Mouse (Mus musculus) heart, postnatal 36 days (tissue): Measurements from ENCODE around the gene Rhot2. TPM values are rescaled to one million over a fixed set of nuclear protein-coding genes. Genes with fewer than 3 reads are reported as not detected.

Experiments
- DNase-seq, 2 experiments: peaks; one replicate each; pipeline ENCODE4 v3.0.0; 2021 to 2022
- intact Hi-C: fragments of 180-260 bp; cut with DNase I; formaldehyde crosslinking; loops from one replicate; pipeline ENCODE4 v1.15.1; 2025
- total RNA-seq, 2 experiments: library from RNA; stranded (reverse); gene quantifications; 2 replicates each; pipeline ENCODE4 v1.2.3; 2021

Rhot2 gene
- total RNA-seq, 2 experiments from 2014 or later: 110 to 115 TPM

- DNase-seq: no peak
- intact Hi-C loops: no loop called here
These were observed 13.7 kb downstream of the Rhot2 start for GRCm38 (mm10) chr17:25830806-25831431.

- DNase-seq: no peak
- intact Hi-C loops: no loop called here
These were observed 14.4 kb downstream of the Rhot2 start for GRCm38 (mm10) chr17:25830200-25830753.

- no peak for DNase-seq
- intact Hi-C loops: no loop called here
These were observed 15.1 kb downstream of the Rhot2 start for GRCm38 (mm10) chr17:25829558-25830017.

GRCm38 (mm10) chr17:25828712-25829557 is 15.7 kb downstream of the Rhot2 start, which contains the start of gene Jmjd8:
Jmjd8 (plus strand) TSS chr17:25828867.
- intact Hi-C loops: no loop called here
- DNase-seq: peak; percentile 75 to 78

GRCm38 (mm10) chr17:25828223-25828594 is 16.4 kb downstream of the Rhot2 start:
- intact Hi-C loops: no loop called here
- DNase-seq: no peak

GRCm38 (mm10) chr17:25827546-25828222 is 17.0 kb downstream of the Rhot2 start:
- intact Hi-C loops: no loop called here
- DNase-seq: no peak

GRCm38 (mm10) chr17:25827011-25827410 is 17.6 kb downstream of the Rhot2 start:
- no peak for DNase-seq
- intact Hi-C loops: no loop called here

- no peak for DNase-seq
- intact Hi-C loops: no loop called here
These were observed 18.6 kb downstream of the Rhot2 start for GRCm38 (mm10) chr17:25825984-25826570.

- intact Hi-C loops: no loop called here
- no peak for DNase-seq
These were observed 19.3 kb downstream of the Rhot2 start for GRCm38 (mm10) chr17:25825311-25825710.

GRCm38 (mm10) chr17:25824362-25825142 is 20.1 kb downstream of the Rhot2 start:
- peak in 1 of 2 experiments; percentile 1 for DNase-seq
- intact Hi-C loops: no loop called here

- intact Hi-C loops: no loop called here
- peak; percentile 72 to 83 for DNase-seq
These were observed 21.2 kb downstream of the Rhot2 start, which contains the start of gene Wdr24 for GRCm38 (mm10) chr17:25823452-25823851. Wdr24 (plus strand) TSS chr17:25823627.

GRCm38 (mm10) chr17:25818851-25819780 is 25.5 kb downstream of the Rhot2 start:
- intact Hi-C loops: no loop called here

GRCm38 (mm10) chr17:25817662-25818061 is 27.0 kb downstream of the Rhot2 start:
- intact Hi-C loops: no loop called here
- DNase-seq: no peak

More at GRCm38 (mm10) chr17:25818851-25819780, 25.5 kb downstream of the Rhot2 start:
- no peak for DNase-seq

GRCm38 (mm10) chr17:25813471-25813870 is 31.2 kb downstream of the Rhot2 start:
- DNase-seq: peak; percentile 78 to 88
- intact Hi-C loops: no loop called here

- intact Hi-C loops: no loop called here
- no peak for DNase-seq
These were observed 33.8 kb downstream of the Rhot2 start for GRCm38 (mm10) chr17:25810890-25811289.

GRCm38 (mm10) chr17:25809606-25810340 is 34.9 kb downstream of the Rhot2 start:
- intact Hi-C loops: no loop called here
- DNase-seq: no peak

- intact Hi-C loops: no loop called here
- peak; percentile 55 to 64 for DNase-seq
These were observed 35.7 kb downstream of the Rhot2 start, which contains the start of gene Fbxl16 for GRCm38 (mm10) chr17:25808789-25809605. Fbxl16 (plus strand) TSS chr17:25809085.
